Mouse (Mus musculus): ENCODE data around the gene Ttc7b. TPM values are rescaled to one million over a fixed set of nuclear protein-coding genes. Genes with fewer than 3 reads are reported as not detected.

Ttc7b gene
- polyA plus RNA-seq, 1 experiment from 2014 or later = 1.0 TPM

- no peak for ATAC-seq (ENCODE audit: insufficient read depth)
- no peaks in the 10 kb centered on the region for H3K36me3 ChIP-seq (replicated peaks)
- 29% methylated on average over 1 of the region's 1 CpGs for WGBS (ENCODE audit: insufficient replicate concordance)
- no peak overlapping the region for H3K9ac ChIP-seq
- H3K4me3 ChIP-seq (replicated peaks) = no peak overlapping the region
- no peaks in the 10 kb centered on the region for H3K9me3 ChIP-seq (replicated peaks)
- H3K27me3 ChIP-seq = no peaks in the 10 kb centered on the region
- peaks cover 12% of the 10 kb centered on the region for H3K4me1 ChIP-seq (replicated peaks)
- H3K27ac ChIP-seq (replicated peaks) = no peak overlapping the region
- H3K4me2 ChIP-seq = no peak overlapping the region
Observed at GRCm38 (mm10) chr12:100505484-100505883, 15.1 kb downstream of the Ttc7b start.

- no peak overlapping the region for H3K27ac ChIP-seq (replicated peaks)
- ATAC-seq (ENCODE audit: insufficient read depth) = no peak
- H3K9me3 ChIP-seq (replicated peaks) = no peaks in the 10 kb centered on the region
- peaks cover 12% of the 10 kb centered on the region for H3K4me1 ChIP-seq (replicated peaks)
- no peak overlapping the region for H3K9ac ChIP-seq
- H3K27me3 ChIP-seq = no peaks in the 10 kb centered on the region
- no peak overlapping the region for H3K4me3 ChIP-seq (replicated peaks)
- H3K4me2 ChIP-seq = no peak overlapping the region
- H3K36me3 ChIP-seq (replicated peaks) = no peaks in the 10 kb centered on the region
- 72% methylated on average over 2 of the region's 2 CpGs for WGBS (ENCODE audit: insufficient replicate concordance)
Observed at GRCm38 (mm10) chr12:100504585-100504984, 16.0 kb downstream of the Ttc7b start.

DNA sequence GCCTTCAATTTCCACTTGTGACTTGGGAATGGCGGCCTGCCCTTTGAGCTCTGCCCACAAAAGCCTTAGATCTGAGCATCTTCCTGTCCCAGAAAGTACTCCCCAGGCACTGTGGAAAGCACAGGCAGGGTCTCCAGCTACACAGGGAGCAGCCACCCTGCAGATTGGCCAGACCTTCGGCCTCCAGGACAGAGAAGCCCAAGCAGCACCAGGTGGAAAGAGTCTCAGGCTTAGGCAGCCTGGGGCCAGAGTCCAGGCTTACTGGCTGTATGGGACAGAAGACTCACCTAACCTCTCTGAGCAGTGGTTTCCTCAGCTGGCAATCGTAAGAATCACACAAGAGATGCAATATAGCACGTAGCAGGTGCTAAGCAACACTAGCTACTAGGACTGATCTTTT is 17.0 kb downstream of the Ttc7b start:
- no peak overlapping the region for H3K4me3 ChIP-seq (replicated peaks)
- no peak overlapping the region for H3K9ac ChIP-seq
- no peak overlapping the region for H3K4me2 ChIP-seq
- H3K27me3 ChIP-seq = no peaks in the 10 kb centered on the region
- H3K36me3 ChIP-seq (replicated peaks) = no peaks in the 10 kb centered on the region
- peaks cover 6% of the 10 kb centered on the region for H3K4me1 ChIP-seq (replicated peaks)
- no peak overlapping the region for H3K27ac ChIP-seq (replicated peaks)
- no peak for ATAC-seq (ENCODE audit: insufficient read depth)
- no peaks in the 10 kb centered on the region for H3K9me3 ChIP-seq (replicated peaks)
- WGBS (ENCODE audit: insufficient replicate concordance) = 56% methylated on average over 4 of the region's 4 CpGs

GRCm38 (mm10) chr12:100502544-100502943 is 18.1 kb downstream of the Ttc7b start:
- H3K9me3 ChIP-seq (replicated peaks) = no peaks in the 10 kb centered on the region
- WGBS (ENCODE audit: insufficient replicate concordance) = 62% methylated on average over 3 of the region's 3 CpGs
- H3K27ac ChIP-seq (replicated peaks) = no peak overlapping the region
- H3K4me2 ChIP-seq = no peak overlapping the region
- H3K36me3 ChIP-seq (replicated peaks) = no peaks in the 10 kb centered on the region
- H3K4me3 ChIP-seq (replicated peaks) = no peak overlapping the region
- H3K4me1 ChIP-seq (replicated peaks) = peaks cover 6% of the 10 kb centered on the region
- H3K9ac ChIP-seq = no peak overlapping the region
- H3K27me3 ChIP-seq = no peaks in the 10 kb centered on the region
- ATAC-seq (ENCODE audit: insufficient read depth) = no peak

GRCm38 (mm10) chr12:100501261-100501660 is 19.4 kb downstream of the Ttc7b start:
- WGBS (ENCODE audit: insufficient replicate concordance) = 33% methylated on average over 4 of the region's 4 CpGs
- Histone ChIP-seq H3K4me2 (no peak overlapping the region), H3K27me3 (no peaks in the 10 kb centered on the region), H3K4me1 (replicated peaks) (peaks cover 6% of the 10 kb centered on the region), H3K9me3 (replicated peaks) (no peaks in the 10 kb centered on the region), H3K9ac (no peak overlapping the region), H3K4me3 (replicated peaks) (no peak overlapping the region), H3K36me3 (replicated peaks) (0 out of 2 replicates have a peak, but pooled peaks cover 8% of the 10 kb centered on the region), H3K27ac (replicated peaks) (no peak overlapping the region)
- no peak for ATAC-seq (ENCODE audit: insufficient read depth)

- Histone ChIP-seq H3K9me3 (replicated peaks) (no peaks in the 10 kb centered on the region), H3K36me3 (replicated peaks) (peaks cover 12% of the 10 kb centered on the region; the same call in 1 of the 2 replicates), H3K4me3 (replicated peaks) (no peak overlapping the region), H3K27ac (replicated peaks) (no peak overlapping the region), H3K9ac (no peak overlapping the region), H3K4me2 (no peak overlapping the region), H3K27me3 (no peaks in the 10 kb centered on the region), H3K4me1 (replicated peaks) (peaks cover under 1% of the 10 kb centered on the region; the same call in 1 of the 2 replicates)
- no peak for ATAC-seq (ENCODE audit: insufficient read depth)
- 77% methylated on average over 13 of the region's 13 CpGs for WGBS (ENCODE audit: insufficient replicate concordance)
Observed at GRCm38 (mm10) chr12:100499469-100499868, 21.2 kb downstream of the Ttc7b start.

- Histone ChIP-seq H3K9me3 (replicated peaks) (no peaks in the 10 kb centered on the region), H3K36me3 (replicated peaks) (peaks cover 12% of the 10 kb centered on the region; the same call in 1 of the 2 replicates), H3K9ac (no peak overlapping the region), H3K4me2 (no peak overlapping the region), H3K4me1 (replicated peaks) (no peaks in the 10 kb centered on the region; the same call in 1 of the 2 replicates), H3K27ac (replicated peaks) (no peak overlapping the region), H3K27me3 (no peaks in the 10 kb centered on the region), H3K4me3 (replicated peaks) (no peak overlapping the region)
- WGBS (ENCODE audit: insufficient replicate concordance) = 77% methylated on average over 5 of the region's 5 CpGs
- ATAC-seq (ENCODE audit: insufficient read depth) = no peak
Observed at GRCm38 (mm10) chr12:100498006-100498405, 22.6 kb downstream of the Ttc7b start.

- Histone ChIP-seq H3K9me3 (replicated peaks) (no peaks in the 10 kb centered on the region), H3K27me3 (no peaks in the 10 kb centered on the region), H3K4me1 (replicated peaks) (no peaks in the 10 kb centered on the region; the same call in 1 of the 2 replicates), H3K9ac (no peak overlapping the region), H3K4me3 (replicated peaks) (no peak overlapping the region), H3K27ac (replicated peaks) (no peak overlapping the region), H3K4me2 (no peak overlapping the region), H3K36me3 (replicated peaks) (peaks cover 17% of the 10 kb centered on the region; the same call in 1 of the 2 replicates)
- WGBS (ENCODE audit: insufficient replicate concordance) = 87% methylated on average over 7 of the region's 7 CpGs
- no peak for ATAC-seq (ENCODE audit: insufficient read depth)
Observed at GRCm38 (mm10) chr12:100495083-100495482, 25.5 kb downstream of the Ttc7b start.

- Histone ChIP-seq H3K4me1 (replicated peaks) (no peaks in the 10 kb centered on the region; the same call in 1 of the 2 replicates), H3K9ac (no peak overlapping the region), H3K27ac (replicated peaks) (no peak overlapping the region), H3K9me3 (replicated peaks) (no peaks in the 10 kb centered on the region), H3K36me3 (replicated peaks) (peaks cover 17% of the 10 kb centered on the region; the same call in 1 of the 2 replicates), H3K4me2 (no peak overlapping the region), H3K4me3 (replicated peaks) (no peak overlapping the region), H3K27me3 (no peaks in the 10 kb centered on the region)
- 59% methylated on average over 5 of the region's 5 CpGs for WGBS (ENCODE audit: insufficient replicate concordance)
- ATAC-seq (ENCODE audit: insufficient read depth) = no peak
Observed at GRCm38 (mm10) chr12:100493211-100493610, 27.4 kb downstream of the Ttc7b start.

GRCm38 (mm10) chr12:100492676-100493075 is 27.9 kb downstream of the Ttc7b start:
- H3K27me3 ChIP-seq = no peaks in the 10 kb centered on the region
- no peak for ATAC-seq (ENCODE audit: insufficient read depth)

GRCm38 (mm10) chr12:100491967-100492611 is 28.5 kb downstream of the Ttc7b start:
- 76% methylated on average over 10 of the region's 10 CpGs for WGBS (ENCODE audit: insufficient replicate concordance)
- H3K27ac ChIP-seq (replicated peaks) = no peak overlapping the region
- no peak overlapping the region for H3K9ac ChIP-seq
- H3K27me3 ChIP-seq = no peaks in the 10 kb centered on the region
- no peaks in the 10 kb centered on the region for H3K9me3 ChIP-seq (replicated peaks)
- no peak overlapping the region for H3K4me3 ChIP-seq (replicated peaks)
- ATAC-seq (ENCODE audit: insufficient read depth) = no peak
- H3K36me3 ChIP-seq (replicated peaks) = peaks cover 14% of the 10 kb centered on the region; the same call in 1 of the 2 replicates
- no peak overlapping the region for H3K4me2 ChIP-seq
- no peaks in the 10 kb centered on the region; the same call in 1 of the 2 replicates for H3K4me1 ChIP-seq (replicated peaks)

More at GRCm38 (mm10) chr12:100492676-100493075, 27.9 kb downstream of the Ttc7b start:
- Histone ChIP-seq H3K9me3 (replicated peaks) (no peaks in the 10 kb centered on the region), H3K4me1 (replicated peaks) (no peaks in the 10 kb centered on the region; the same call in 1 of the 2 replicates), H3K4me3 (replicated peaks) (no peak overlapping the region), H3K9ac (no peak overlapping the region), H3K36me3 (replicated peaks) (peaks cover 17% of the 10 kb centered on the region; the same call in 1 of the 2 replicates), H3K27ac (replicated peaks) (no peak overlapping the region), H3K4me2 (no peak overlapping the region)
- 44% methylated on average over 3 of the region's 3 CpGs for WGBS (ENCODE audit: insufficient replicate concordance)
